Mouse (Mus musculus): ENCODE data around the gene Tuba1c. TPM values are rescaled to one million over a fixed set of nuclear protein-coding genes. Genes with fewer than 3 reads are reported as not detected.

The Tuba1c gene
- polyA plus RNA-seq, 2 experiments = 273 to 277 TPM

- H3K27me3 ChIP-seq (ENCODE audit: control insufficient read depth, insufficient read depth, low read length) = no peaks in the 10 kb centered on the region
- H3K4me3 ChIP-seq (ENCODE audit: insufficient read depth in 1 of 2, low read depth in 2 of 2, low read length in 2 of 2) = 0 out of 4 replicates have a peak overlapping the region, but pooled peaks of 1 of the 2 experiments have one; percentile 2
- H3K9me3 ChIP-seq (ENCODE audit: control insufficient read depth, low read length) = no peaks in the 10 kb centered on the region
- WGBS (ENCODE audit: insufficient replicate concordance) = 12% methylated on average over 17 of the region's 17 CpGs
- H3K4me1 ChIP-seq (replicated peaks; ENCODE audit: control insufficient read depth in 2 of 2, insufficient read depth in 2 of 2, low read length in 1 of 2) = peaks cover 11 to 26% of the 10 kb centered on the region in 2 experiments
- peak overlapping the region; percentile 57 for H3K4me2 ChIP-seq (ENCODE audit: low read depth)
- DNase-seq (ENCODE audit: low read depth in 3 of 3, low spot score in 3 of 3) (no peak), ATAC-seq (ENCODE audit: insufficient read depth) (no peak)
- H3K27ac ChIP-seq = no peak overlapping the region
- no peak overlapping the region for H3K9ac ChIP-seq (replicated peaks)
- no peaks in the 10 kb centered on the region for H3K36me3 ChIP-seq (replicated peaks; ENCODE audit: control insufficient read depth, insufficient read depth, low read depth)
- TF ChIP-seq EP300 (IDR thresholded peaks at IDR 0.05; ENCODE audit: low read depth) = no peak
- TF ChIP-seq CTCF (IDR thresholded peaks at IDR 0.05; ENCODE audit: low read depth) = no peak
Observed at GRCm38 (mm10) chr15:99001451-99001931, 28.2 kb upstream of the Tuba1c start.

GRCm38 (mm10) chr15:99003600-99003999 is 26.1 kb upstream of the Tuba1c start:
- 75% methylated on average over 5 of the region's 5 CpGs for WGBS (ENCODE audit: insufficient replicate concordance)
- Histone ChIP-seq H3K9ac (replicated peaks) (no peak overlapping the region), H3K27me3 (ENCODE audit: control insufficient read depth, insufficient read depth, low read length) (no peaks in the 10 kb centered on the region), H3K4me3 (ENCODE audit: insufficient read depth in 1 of 2, low read depth in 2 of 2, low read length in 2 of 2) (no peak overlapping the region), H3K27ac (no peak overlapping the region), H3K9me3 (ENCODE audit: control insufficient read depth, low read length) (no peaks in the 10 kb centered on the region), H3K4me2 (ENCODE audit: low read depth) (no peak overlapping the region), H3K4me1 (replicated peaks; ENCODE audit: control insufficient read depth in 2 of 2, insufficient read depth in 2 of 2, low read length in 1 of 2) (peaks cover 2 to 16% of the 10 kb centered on the region in 2 experiments), H3K36me3 (replicated peaks; ENCODE audit: control insufficient read depth, insufficient read depth, low read depth) (no peaks in the 10 kb centered on the region)
- no peak for DNase-seq (ENCODE audit: low read depth in 3 of 3, low spot score in 3 of 3)
- TF ChIP-seq CTCF (IDR thresholded peaks at IDR 0.05; ENCODE audit: low read depth) = no peak
- no peak for TF ChIP-seq EP300 (IDR thresholded peaks at IDR 0.05; ENCODE audit: low read depth)
- ATAC-seq (ENCODE audit: insufficient read depth) = no peak

- WGBS (ENCODE audit: insufficient replicate concordance) = 28% methylated on average over 6 of the region's 6 CpGs
- Histone ChIP-seq H3K4me1 (replicated peaks; ENCODE audit: control insufficient read depth in 2 of 2, insufficient read depth in 2 of 2, low read length in 1 of 2) (no peaks in the 10 kb centered on the region), H3K9me3 (ENCODE audit: control insufficient read depth, low read length) (no peaks in the 10 kb centered on the region), H3K27ac (no peak overlapping the region), H3K27me3 (ENCODE audit: control insufficient read depth, insufficient read depth, low read length) (no peaks in the 10 kb centered on the region), H3K36me3 (replicated peaks; ENCODE audit: control insufficient read depth, insufficient read depth, low read depth) (no peaks in the 10 kb centered on the region), H3K4me2 (ENCODE audit: low read depth) (no peak overlapping the region), H3K9ac (replicated peaks) (no peak overlapping the region), H3K4me3 (ENCODE audit: insufficient read depth in 1 of 2, low read depth in 2 of 2, low read length in 2 of 2) (no peak overlapping the region)
- DNase-seq (ENCODE audit: low read depth in 3 of 3, low spot score in 3 of 3) (no peak), ATAC-seq (ENCODE audit: insufficient read depth) (no peak)
- TF ChIP-seq EP300 (IDR thresholded peaks at IDR 0.05; ENCODE audit: low read depth) (no peak), CTCF (IDR thresholded peaks at IDR 0.05; ENCODE audit: low read depth) (no peak)
Observed at GRCm38 (mm10) chr15:99008801-99009241, 20.9 kb upstream of the Tuba1c start.

DNA sequence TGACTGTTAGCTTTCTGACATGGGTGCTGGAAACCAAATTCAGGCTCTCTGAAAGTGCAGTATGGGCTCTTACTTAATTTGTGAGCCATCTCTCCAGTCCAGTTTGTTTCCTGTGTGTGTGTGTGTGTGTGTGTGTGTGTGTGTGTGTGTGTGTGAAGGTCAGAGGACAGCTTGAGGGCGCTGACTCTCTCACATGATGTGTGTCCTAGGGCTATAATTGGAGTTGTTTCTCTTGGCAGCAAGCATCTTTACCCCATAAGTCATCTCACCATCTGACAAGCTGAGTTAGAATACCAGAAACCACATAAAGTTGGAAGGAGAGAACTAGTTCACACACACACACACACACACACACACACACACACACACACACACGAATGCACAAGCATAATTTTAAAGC is 18.8 kb upstream of the Tuba1c start:
- Histone ChIP-seq H3K4me1 (replicated peaks; ENCODE audit: control insufficient read depth in 2 of 2, insufficient read depth in 2 of 2, low read length in 1 of 2) (peaks cover 0 to 2% of the 10 kb centered on the region in 2 experiments; a peak in 1 of 4 replicates), H3K36me3 (replicated peaks; ENCODE audit: control insufficient read depth, insufficient read depth, low read depth) (no peaks in the 10 kb centered on the region), H3K27me3 (ENCODE audit: control insufficient read depth, insufficient read depth, low read length) (no peaks in the 10 kb centered on the region), H3K9me3 (ENCODE audit: control insufficient read depth, low read length) (no peaks in the 10 kb centered on the region), H3K9ac (replicated peaks) (no peak overlapping the region), H3K27ac (no peak overlapping the region), H3K4me3 (ENCODE audit: insufficient read depth in 1 of 2, low read depth in 2 of 2, low read length in 2 of 2) (no peak overlapping the region), H3K4me2 (ENCODE audit: low read depth) (no peak overlapping the region)
- DNase-seq (ENCODE audit: low read depth in 3 of 3, low spot score in 3 of 3) (no peak), ATAC-seq (ENCODE audit: insufficient read depth) (no peak)
- 58% methylated on average over 2 of the region's 2 CpGs for whole genome bisulfite sequencing (ENCODE audit: insufficient replicate concordance)
- TF ChIP-seq CTCF (IDR thresholded peaks at IDR 0.05; ENCODE audit: low read depth) (no peak), EP300 (IDR thresholded peaks at IDR 0.05; ENCODE audit: low read depth) (no peak)

DNA sequence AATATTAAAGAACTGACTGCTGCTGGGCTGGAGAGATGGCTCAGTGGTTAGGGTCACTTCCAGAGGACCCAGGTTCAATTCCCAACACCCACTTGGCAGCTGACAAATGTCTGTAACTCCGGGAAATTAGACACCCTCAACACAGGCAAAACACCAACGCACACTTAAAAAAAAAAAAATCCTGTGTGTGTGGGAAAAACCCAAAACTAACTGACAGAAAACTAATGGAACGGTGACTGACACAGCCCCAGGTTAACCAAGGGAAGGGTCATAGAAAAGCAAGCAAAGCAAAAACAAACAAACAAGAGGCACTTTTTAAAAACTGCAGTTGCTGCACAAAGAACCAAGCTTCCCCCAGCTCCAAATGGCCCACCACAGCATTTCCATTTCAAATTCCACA is 17.7 kb upstream of the Tuba1c start:
- no peak overlapping the region for H3K4me3 ChIP-seq (ENCODE audit: insufficient read depth in 1 of 2, low read depth in 2 of 2, low read length in 2 of 2)
- no peak overlapping the region for H3K27ac ChIP-seq
- no peaks in the 10 kb centered on the region for H3K36me3 ChIP-seq (replicated peaks; ENCODE audit: control insufficient read depth, insufficient read depth, low read depth)
- ATAC-seq (ENCODE audit: insufficient read depth) (no peak), DNase-seq (ENCODE audit: low read depth in 3 of 3, low spot score in 3 of 3) (no peak)
- no peaks in the 10 kb centered on the region for H3K9me3 ChIP-seq (ENCODE audit: control insufficient read depth, low read length)
- 73% methylated on average over 3 of the region's 3 CpGs for WGBS (ENCODE audit: insufficient replicate concordance)
- H3K27me3 ChIP-seq (ENCODE audit: control insufficient read depth, insufficient read depth, low read length) = no peaks in the 10 kb centered on the region
- no peak overlapping the region for H3K4me2 ChIP-seq (ENCODE audit: low read depth)
- TF ChIP-seq EP300 (IDR thresholded peaks at IDR 0.05; ENCODE audit: low read depth) (no peak), CTCF (IDR thresholded peaks at IDR 0.05; ENCODE audit: low read depth) (no peak)
- no peak overlapping the region for H3K9ac ChIP-seq (replicated peaks)
- H3K4me1 ChIP-seq (replicated peaks; ENCODE audit: control insufficient read depth in 2 of 2, insufficient read depth in 2 of 2, low read length in 1 of 2) = peaks cover 0 to 2% of the 10 kb centered on the region in 2 experiments; a peak in 1 of 4 replicates

Data from liver, embryonic 14.5 days (tissue).